8 mouse cellular contexts compared by ENCODE assay signal in genomic region chr9:21591831-21592702, GRCm38 (mm10). TPM values are rescaled to one million over a fixed set of nuclear protein-coding genes. Genes with fewer than 3 reads are reported as not detected.
DNase-seq lines count a peak whose midpoint lies in the region; ATAC-seq and TF ChIP-seq lines count a peak whose summit lies in the region.

No protein-coding gene starts in this region.

- peak overlapping the region; percentile 98 for H3K4me2 ChIP-seq in hindbrain, embryonic 12.5 days (replicated peaks)

- no peaks in the 10 kb centered on the region for H3K27me3 ChIP-seq in hindbrain, embryonic 12.5 days
- H3K27me3 ChIP-seq in midbrain, embryonic 10.5 days (ENCODE audit: low read depth, poor library complexity, severe bottlenecking): no peaks in the 10 kb centered on the region

- ATAC-seq in common myeloid progenitor, adult 5-6 weeks (replicated peaks; ENCODE audit: low read depth, poor library complexity, severe bottlenecking): peak; percentile 50
- ATAC-seq in hindbrain, embryonic 12.5 days (ENCODE audit: low FRiP score): peak; percentile 84

- 21% methylated on average over 17 of the region's 17 CpGs for WGBS in hindbrain, embryonic 12.5 days
- WGBS in midbrain, embryonic 10.5 days: 22% methylated on average over 17 of the region's 17 CpGs

- peaks cover 49% of the 10 kb centered on the region for H3K36me3 ChIP-seq in hindbrain, embryonic 12.5 days
- peaks cover 70% of the 10 kb centered on the region for H3K36me3 ChIP-seq in midbrain, embryonic 10.5 days

- TF ChIP-seq CTCF in left cerebral cortex, adult 2 months (IDR thresholded peaks at IDR 0.05): no peak

- no peak for DNase-seq in left cerebral cortex, adult 2 months (ENCODE audit: extremely low spot score in 1 of 2, low spot score in 2 of 2)
- no peak for DNase-seq in left cerebral cortex, adult 11 months (ENCODE audit: low spot score)
- DNase-seq in midbrain, embryonic 10.5 days (ENCODE audit: low spot score): no peak
- no peak for DNase-seq in gastrocnemius, postnatal 14 days
- no peak for DNase-seq in ovary, postnatal 10 days (ENCODE audit: low spot score)
- DNase-seq in adipocyte (ENCODE audit: low spot score): no peak

- intact Hi-C loops in left cerebral cortex, adult 2 months (cut with DNase I): loop anchor here (5.0 kb wide), 1 partner anchor 45 kb away; the partner anchor contains the start of gene Carm1
- intact Hi-C loops in gastrocnemius, postnatal 14 days (cut with DNase I; ENCODE audit: low total_unique reads): no loop called here

- H3K4me1 ChIP-seq in hindbrain, embryonic 12.5 days: peaks cover 29% of the 10 kb centered on the region
- peaks cover 37% of the 10 kb centered on the region for H3K4me1 ChIP-seq in midbrain, embryonic 10.5 days

- H3K27ac ChIP-seq in left cerebral cortex, adult 2 months: peak overlapping the region; percentile 96
- peak overlapping the region; percentile 86 for H3K27ac ChIP-seq in hindbrain, embryonic 12.5 days
- H3K27ac ChIP-seq in midbrain, embryonic 10.5 days (replicated peaks): peak overlapping the region; percentile 86

- H3K4me3 ChIP-seq in left cerebral cortex, adult 2 months: peak overlapping the region; percentile 95
- peak overlapping the region; percentile 98 for H3K4me3 ChIP-seq in hindbrain, embryonic 12.5 days
- H3K4me3 ChIP-seq in midbrain, embryonic 10.5 days: peak overlapping the region; percentile 92

- H3K9me3 ChIP-seq in hindbrain, embryonic 12.5 days (replicated peaks): no peaks in the 10 kb centered on the region
- no peaks in the 10 kb centered on the region for H3K9me3 ChIP-seq in midbrain, embryonic 10.5 days (replicated peaks)

- H3K9ac ChIP-seq in hindbrain, embryonic 12.5 days: peak overlapping the region; percentile 94

RNA-seq across cellular contexts. Expression of gene Timm29, which starts 0.5 kb away (rescaled TPM):
- 10 to 100 TPM; 52.3 to 53.2 TPM for total RNA-seq in left cerebral cortex, adult 2 months (2021)
- 42.6 and 47.7 TPM in 2 replicates for total RNA-seq in common myeloid progenitor, adult 5-6 weeks (2017)
- polyA plus RNA-seq in hindbrain, embryonic 12.5 days (2016; fragmentation: Nextera tagmentation; extraction: Ambion mirVana): 56.5 and 61.0 TPM in 2 replicates
- polyA plus RNA-seq in midbrain, embryonic 10.5 days (2016; fragmentation: Nextera tagmentation; extraction: Ambion mirVana): 32.0 and 37.1 TPM in 2 replicates
- total RNA-seq in gastrocnemius, postnatal 14 days (2021): 10 to 100 TPM; 41.4 to 44.5 TPM

RNA-seq across cellular contexts. Expression of gene Yipf2, which starts 0.6 kb away (rescaled TPM):
- 10 to 100 TPM; 21.7 to 22.2 TPM for total RNA-seq in left cerebral cortex, adult 2 months (2021)
- total RNA-seq in common myeloid progenitor, adult 5-6 weeks (2017): 4.0 and 6.2 TPM in 2 replicates
- 19.4 and 21.5 TPM in 2 replicates for polyA plus RNA-seq in hindbrain, embryonic 12.5 days (2016; fragmentation: Nextera tagmentation; extraction: Ambion mirVana)
- polyA plus RNA-seq in midbrain, embryonic 10.5 days (2016; fragmentation: Nextera tagmentation; extraction: Ambion mirVana): 20.4 and 21.6 TPM in 2 replicates
- total RNA-seq in gastrocnemius, postnatal 14 days (2021): 1 to 10 TPM; 4.6 to 5.8 TPM

RNA-seq across cellular contexts. Expression of gene Smarca4, which starts 23.9 kb away (rescaled TPM):
- 100 to 1,000 TPM; 117 to 124 TPM for total RNA-seq in left cerebral cortex, adult 2 months (2021)
- 69.7 and 94.1 TPM in 2 replicates for total RNA-seq in common myeloid progenitor, adult 5-6 weeks (2017)
- 173 and 181 TPM in 2 replicates for polyA plus RNA-seq in hindbrain, embryonic 12.5 days (2016; fragmentation: Nextera tagmentation; extraction: Ambion mirVana)
- 139 and 162 TPM in 2 replicates for polyA plus RNA-seq in midbrain, embryonic 10.5 days (2016; fragmentation: Nextera tagmentation; extraction: Ambion mirVana)
- 10 to 100 TPM; 42.5 to 49.8 TPM for total RNA-seq in gastrocnemius, postnatal 14 days (2021)

RNA-seq across cellular contexts. Expression of gene Carm1, which starts 45.4 kb away (rescaled TPM):
- total RNA-seq in left cerebral cortex, adult 2 months (2021): 10 to 100 TPM; 78.2 to 79.5 TPM
- 26.4 and 50.2 TPM in 2 replicates for total RNA-seq in common myeloid progenitor, adult 5-6 weeks (2017)
- polyA plus RNA-seq in hindbrain, embryonic 12.5 days (2016; fragmentation: Nextera tagmentation; extraction: Ambion mirVana): 76.7 and 77.9 TPM in 2 replicates
- polyA plus RNA-seq in midbrain, embryonic 10.5 days (2016; fragmentation: Nextera tagmentation; extraction: Ambion mirVana): 54.3 and 57.5 TPM in 2 replicates
- 10 to 100 TPM; 62.8 to 68.0 TPM for total RNA-seq in gastrocnemius, postnatal 14 days (2021)
